Mouse (Mus musculus): ENCODE data around the gene Polrmt. TPM values are rescaled to one million over a fixed set of nuclear protein-coding genes. Genes with fewer than 3 reads are reported as not detected.

The Polrmt gene
- total RNA-seq (2021) = 10 to 100 TPM; 60.1 to 69.8 TPM
- long read RNA-seq, experiment 1, transcript Polrmt-201 (21 exons, 3,755 nt) = major isoform, 35 of 67 reads
- long read RNA-seq, experiment 1, partial matches to known transcripts = 21 of 67 reads
- long read RNA-seq, experiment 1, other reads (novel, unspliced or antisense) = 10 of 67 reads
- long read RNA-seq, experiment 2, transcript Polrmt-201 (21 exons, 3,755 nt) = major isoform, 23 of 41 reads
- long read RNA-seq, experiment 2, partial matches to known transcripts = 9 of 41 reads
- long read RNA-seq, experiment 2, other reads (novel, unspliced or antisense) = 9 of 41 reads

- DNase-seq = peak; percentile 94
These were observed at the start of gene Polrmt for GRCm38 (mm10) chr10:79745898-79746773. Gene Polrmt, minus strand, starts transcription at chr10:79746581.

GRCm38 (mm10) chr10:79795905-79796304 is 49.5 kb upstream of the Polrmt start:
- no peak for DNase-seq

GRCm38 (mm10) chr10:79794491-79794931 is 48.1 kb upstream of the Polrmt start:
- peak; percentile 83 for DNase-seq

- no peak for DNase-seq
These were observed 47.5 kb upstream of the Polrmt start for GRCm38 (mm10) chr10:79793738-79794490.

- peak; percentile 88 for DNase-seq
These were observed 46.8 kb upstream of the Polrmt start, which contains the start of gene Palm for GRCm38 (mm10) chr10:79793051-79793737. Gene Palm, plus strand, starts transcription at chr10:79793572.

GRCm38 (mm10) chr10:79792339-79793040 is 46.1 kb upstream of the Polrmt start:
- DNase-seq = no peak

GRCm38 (mm10) chr10:79790861-79791260 is 44.5 kb upstream of the Polrmt start, which contains the start of gene Prss57:
Gene Prss57, minus strand, starts transcription at chr10:79790961.
- DNase-seq = no peak

- no peak for DNase-seq
These were observed 43.2 kb upstream of the Polrmt start for GRCm38 (mm10) chr10:79789581-79789980.

- DNase-seq = peak; percentile 88
These were observed 42.2 kb upstream of the Polrmt start for GRCm38 (mm10) chr10:79788386-79789158.

- DNase-seq = peak; percentile 68
These were observed 37.8 kb upstream of the Polrmt start for GRCm38 (mm10) chr10:79783920-79784800.

GRCm38 (mm10) chr10:79783050-79783449 is 36.7 kb upstream of the Polrmt start:
- no peak for DNase-seq

- no peak for DNase-seq
These were observed 35.6 kb upstream of the Polrmt start for GRCm38 (mm10) chr10:79781956-79782355.

- DNase-seq = no peak
These were observed 34.8 kb upstream of the Polrmt start for GRCm38 (mm10) chr10:79781139-79781538.

- DNase-seq = no peak
These were observed 34.3 kb upstream of the Polrmt start for GRCm38 (mm10) chr10:79780664-79781015.

- DNase-seq = peak; percentile 97
These were observed 33.6 kb upstream of the Polrmt start for GRCm38 (mm10) chr10:79779784-79780663.

GRCm38 (mm10) chr10:79779193-79779592 is 32.8 kb upstream of the Polrmt start:
- no peak for DNase-seq

- peak; percentile 69 for DNase-seq
These were observed 31.6 kb upstream of the Polrmt start for GRCm38 (mm10) chr10:79778006-79778405.

- peak; percentile 69 for DNase-seq
These were observed 30.7 kb upstream of the Polrmt start, which contains the start of gene Fstl3 for GRCm38 (mm10) chr10:79777103-79777531. Gene Fstl3, plus strand, starts transcription at chr10:79777272.
